ENCODE assay signal across 8 mouse cellular contexts in genomic region chr9:56505793-56506755, GRCm38 (mm10).
DNase-seq lines count a peak whose midpoint lies in the region; ATAC-seq lines count a peak whose summit lies in the region.

No protein-coding gene starts in this region.

- H3K27me3 ChIP-seq in intestine, embryonic 14.5 days (replicated peaks; ENCODE audit: control insufficient read depth, insufficient read depth, low read length) = no peaks in the 10 kb centered on the region

- H3K36me3 ChIP-seq in intestine, embryonic 14.5 days (ENCODE audit: control insufficient read depth, insufficient read depth, low read length) = no peaks in the 10 kb centered on the region

- H3K9me3 ChIP-seq in intestine, embryonic 14.5 days (ENCODE audit: control insufficient read depth, low read length) = no peaks in the 10 kb centered on the region

- intact Hi-C loops in left cerebral cortex, postnatal 14 days (cut with DNase I) = loop anchor here (1.0 to 5.0 kb wide), 5 partner anchors 46 to 293 kb away; partner anchors contain the start of genes Hmg20a and Peak1

- peak overlapping the region; percentile 26 for H3K4me3 ChIP-seq in intestine, embryonic 14.5 days (ENCODE audit: low read depth, low read length)

- peak overlapping the region; percentile 83 for H3K27ac ChIP-seq in intestine, embryonic 14.5 days (ENCODE audit: low read depth)

- WGBS in intestine, embryonic 14.5 days = under 1% methylated on average over 31 of the region's 31 CpGs

- H3K4me2 ChIP-seq in intestine, embryonic 14.5 days (ENCODE audit: low read length) = peak overlapping the region; percentile 63

- DNase-seq in adrenal gland, adult 18-20 months (ENCODE audit: low spot score in 2 of 2) = peak; percentile 91 to 92
- peak; percentile 93 for DNase-seq in embryo, embryonic 11 days
- peak; percentile 92 for DNase-seq in gastrocnemius, postnatal 25 days
- peak; percentile 99 for DNase-seq in intestine, embryonic 14.5 days (ENCODE audit: low spot score)
- peak; percentile 92 to 94 for DNase-seq in left cerebral cortex, postnatal 14 days (ENCODE audit: low spot score in 2 of 2)
- peak; percentile 95 for DNase-seq in mesoderm, embryonic 11.5 days (ENCODE audit: low read depth, low spot score)
- peak; percentile 85 to 88 for DNase-seq in right cerebral cortex, postnatal 36 days (ENCODE audit: low spot score in 2 of 2)
- peak; percentile 87 for DNase-seq in yolk sac, embryonic 10.5 days (ENCODE audit: low spot score)

- peak; percentile 81 for ATAC-seq in intestine, embryonic 14.5 days (replicated peaks; ENCODE audit: low FRiP score, low TSS enrichment, low read depth)

- peak overlapping the region; percentile 41 for H3K9ac ChIP-seq in intestine, embryonic 14.5 days (ENCODE audit: low read length)

- H3K4me1 ChIP-seq in intestine, embryonic 14.5 days (replicated peaks; ENCODE audit: control insufficient read depth, insufficient read depth, low read length) = peaks cover 46% of the 10 kb centered on the region

Comparison
In these comparisons a context has a peak if more than half of its experiments do, and no peak if none do; other contexts are left out.
1. Peak in every context shown above with its lines: DNase-seq, ATAC-seq, H3K4me3 ChIP-seq and H3K27ac ChIP-seq.